Mouse (Mus musculus) kidney, embryonic 15.5 days (tissue): ENCODE results near the gene Laptm5. TPM values are rescaled to one million over a fixed set of nuclear protein-coding genes. Genes with fewer than 3 reads are reported as not detected.

Experiments used
- ATAC-seq: fragments of 200-750 bp; cut with Nextera tagmentation; replicated peaks from 2 replicates; pipeline ENCODE4 v1.8.0; 2017; ENCODE audit warnings: moderate TSS enrichment; ENCODE audit not compliant: low FRiP score
- H3K27ac ChIP-seq: fragments of 300-500 bp; sonication (generic); 2 replicates; pipeline ENCODE4 v1.5.1; 2015; ENCODE audit warnings: mild to moderate bottlenecking, inconsistent platforms
- H3K27me3 ChIP-seq: fragments of 300-500 bp; sonication (generic); 2 replicates; pipeline ENCODE4 v1.6.1; 2015; ENCODE audit warnings: inconsistent platforms
- H3K36me3 ChIP-seq: fragments of 300-500 bp; sonication (generic); 2 replicates; pipeline ENCODE4 v1.6.1; 2015; ENCODE audit warnings: inconsistent platforms
- H3K4me1 ChIP-seq: fragments of 300-500 bp; sonication (generic); 2 replicates; pipeline ENCODE4 v1.6.1; 2015; ENCODE audit warnings: inconsistent platforms
- H3K4me2 ChIP-seq: fragments of 300-500 bp; sonication (generic); 2 replicates; pipeline ENCODE4 v1.6.1; 2015; ENCODE audit warnings: moderate library complexity, mild to moderate bottlenecking, inconsistent platforms
- H3K4me3 ChIP-seq: fragments of 300-500 bp; sonication (generic); replicated peaks from 2 replicates; pipeline ENCODE4 v1.5.1; 2015; ENCODE audit warnings: mild to moderate bottlenecking, inconsistent platforms
- H3K9ac ChIP-seq: fragments of 300-500 bp; sonication (generic); 2 replicates; pipeline ENCODE4 v1.6.1; 2015; ENCODE audit warnings: mild to moderate bottlenecking, inconsistent platforms
- H3K9me3 ChIP-seq: fragments of 300-500 bp; sonication (generic); replicated peaks from 2 replicates; pipeline ENCODE4 v1.6.1; 2016; ENCODE audit warnings: inconsistent platforms
- WGBS: fragments of 180-500 bp; shearing (Covaris S2); methylation state at CpG from one replicate; pipeline ENCODE4 v1.1.7; 2015; ENCODE audit warnings: mixed read lengths; 5-methylcytosine and 5-hydroxymethylcytosine counted together
- polyA plus RNA-seq: library from polyadenylated mRNA; unstranded; fragments of >200 nt; fragmentation: Nextera tagmentation; extraction: Ambion mirVana; gene quantifications from 2 replicates; pipeline ENCODE4 v1.2.1, GENCODE M21; 2015

Laptm5 gene
- polyA plus RNA-seq, 1 experiment from 2014 or later = 28.9 TPM

- no peak for ATAC-seq
- H3K4me3 ChIP-seq = no peak overlapping the region
- no peak overlapping the region for H3K27ac ChIP-seq
- peaks cover 14% of the 10 kb centered on the region for H3K4me1 ChIP-seq
- 50% methylated on average over 8 of the region's 8 CpGs for WGBS
- no peaks in the 10 kb centered on the region for H3K36me3 ChIP-seq
- no peaks in the 10 kb centered on the region for H3K27me3 ChIP-seq
- H3K9ac ChIP-seq = no peak overlapping the region
- H3K4me2 ChIP-seq = no peak overlapping the region
- H3K9me3 ChIP-seq = no peaks in the 10 kb centered on the region
These were observed 10.6 kb upstream of the Laptm5 start for GRCm38 (mm10) chr4:130902289-130902781.

GRCm38 (mm10) chr4:130905025-130905424, 7.9 kb upstream of the Laptm5 start:
- Histone ChIP-seq H3K9me3 (no peaks in the 10 kb centered on the region), H3K27ac (no peak overlapping the region), H3K9ac (no peak overlapping the region), H3K4me3 (no peak overlapping the region), H3K4me1 (peaks cover 32% of the 10 kb centered on the region), H3K36me3 (no peaks in the 10 kb centered on the region), H3K4me2 (no peak overlapping the region), H3K27me3 (no peaks in the 10 kb centered on the region)
- WGBS = 70% methylated on average over 7 of the region's 7 CpGs
- ATAC-seq = no peak

GRCm38 (mm10) chr4:130905882-130906281, 7.0 kb upstream of the Laptm5 start:
- WGBS = 76% methylated on average over 6 of the region's 6 CpGs
- ATAC-seq = no peak

GRCm38 (mm10) chr4:130906296-130906695, 6.6 kb upstream of the Laptm5 start:
- Histone ChIP-seq H3K36me3 (no peaks in the 10 kb centered on the region), H3K4me1 (peaks cover 45% of the 10 kb centered on the region), H3K27ac (no peak overlapping the region), H3K4me3 (no peak overlapping the region), H3K9ac (no peak overlapping the region), H3K4me2 (no peak overlapping the region), H3K27me3 (no peaks in the 10 kb centered on the region), H3K9me3 (no peaks in the 10 kb centered on the region)
- no peak for ATAC-seq
- WGBS = 27% methylated on average over 8 of the region's 8 CpGs

More at GRCm38 (mm10) chr4:130905882-130906281, 7.0 kb upstream of the Laptm5 start:
- Histone ChIP-seq H3K9me3 (no peaks in the 10 kb centered on the region), H3K36me3 (no peaks in the 10 kb centered on the region), H3K4me1 (peaks cover 40% of the 10 kb centered on the region), H3K27me3 (no peaks in the 10 kb centered on the region), H3K9ac (no peak overlapping the region), H3K4me3 (no peak overlapping the region), H3K4me2 (no peak overlapping the region), H3K27ac (no peak overlapping the region)

GRCm38 (mm10) chr4:130907200-130908069, 5.5 kb upstream of the Laptm5 start:
- no peak for ATAC-seq
- WGBS = 83% methylated on average over 19 of the region's 19 CpGs
- Histone ChIP-seq H3K27me3 (no peaks in the 10 kb centered on the region), H3K4me2 (no peak overlapping the region), H3K36me3 (no peaks in the 10 kb centered on the region), H3K9me3 (no peaks in the 10 kb centered on the region), H3K9ac (no peak overlapping the region), H3K4me1 (peaks cover 40% of the 10 kb centered on the region), H3K4me3 (no peak overlapping the region), H3K27ac (no peak overlapping the region)

- Histone ChIP-seq H3K9ac (no peak overlapping the region), H3K9me3 (no peaks in the 10 kb centered on the region), H3K4me2 (no peak overlapping the region), H3K4me3 (no peak overlapping the region), H3K27ac (peak overlapping the region; percentile 68; the same call in 1 of the 2 replicates), H3K36me3 (no peaks in the 10 kb centered on the region), H3K27me3 (no peaks in the 10 kb centered on the region), H3K4me1 (peaks cover 40% of the 10 kb centered on the region)
- ATAC-seq = no peak
- 94% methylated on average over 10 of the region's 10 CpGs for WGBS
These were observed 4.8 kb upstream of the Laptm5 start for GRCm38 (mm10) chr4:130908133-130908532.

- Histone ChIP-seq H3K4me2 (no peak overlapping the region), H3K4me1 (peaks cover 40% of the 10 kb centered on the region), H3K4me3 (no peak overlapping the region), H3K27me3 (no peaks in the 10 kb centered on the region), H3K27ac (peak overlapping the region; percentile 68), H3K36me3 (no peaks in the 10 kb centered on the region), H3K9me3 (no peaks in the 10 kb centered on the region), H3K9ac (no peak overlapping the region)
- WGBS = 48% methylated on average over 17 of the region's 17 CpGs
- no peak; the same call in 1 of the 2 replicates for ATAC-seq
These were observed 3.6 kb upstream of the Laptm5 start for GRCm38 (mm10) chr4:130909167-130909874.

- Histone ChIP-seq H3K36me3 (no peaks in the 10 kb centered on the region), H3K27me3 (no peaks in the 10 kb centered on the region), H3K4me1 (peaks cover 36% of the 10 kb centered on the region), H3K4me2 (no peak overlapping the region), H3K9me3 (no peaks in the 10 kb centered on the region), H3K27ac (peak overlapping the region; percentile 68; the same call in 1 of the 2 replicates), H3K4me3 (no peak overlapping the region), H3K9ac (no peak overlapping the region)
- WGBS = 34% methylated on average over 7 of the region's 7 CpGs
- no peak for ATAC-seq
These were observed 2.3 kb upstream of the Laptm5 start for GRCm38 (mm10) chr4:130910666-130911065.

GRCm38 (mm10) chr4:130912626-130913025, 299 bp upstream of the Laptm5 start:
- no peak for ATAC-seq
- Histone ChIP-seq H3K4me1 (peaks cover 36% of the 10 kb centered on the region), H3K27ac (no peak overlapping the region), H3K4me2 (no peak overlapping the region), H3K4me3 (no peak overlapping the region), H3K9me3 (no peaks in the 10 kb centered on the region), H3K36me3 (no peaks in the 10 kb centered on the region), H3K27me3 (no peaks in the 10 kb centered on the region), H3K9ac (no peak overlapping the region)
- 80% methylated on average over 3 of the region's 3 CpGs for WGBS

- Histone ChIP-seq H3K27ac (no peak overlapping the region), H3K4me2 (no peak overlapping the region), H3K9ac (no peak overlapping the region), H3K36me3 (no peaks in the 10 kb centered on the region), H3K4me3 (no peak overlapping the region), H3K9me3 (no peaks in the 10 kb centered on the region), H3K27me3 (no peaks in the 10 kb centered on the region), H3K4me1 (peaks cover 33% of the 10 kb centered on the region)
- 80% methylated on average over 3 of the region's 3 CpGs for WGBS
- ATAC-seq = no peak
These were observed 586 bp downstream of the Laptm5 start for GRCm38 (mm10) chr4:130913511-130913910.

GRCm38 (mm10) chr4:130914011-130914410, 1.1 kb downstream of the Laptm5 start:
- no peak for ATAC-seq
- 89% methylated on average over 4 of the region's 4 CpGs for WGBS
- H3K4me1 ChIP-seq = peaks cover 28% of the 10 kb centered on the region
- H3K27me3 ChIP-seq = no peaks in the 10 kb centered on the region
- no peak overlapping the region for H3K4me3 ChIP-seq
- no peak overlapping the region for H3K27ac ChIP-seq
- no peak overlapping the region for H3K9ac ChIP-seq
- no peaks in the 10 kb centered on the region for H3K36me3 ChIP-seq
- no peak overlapping the region for H3K4me2 ChIP-seq
- H3K9me3 ChIP-seq = no peaks in the 10 kb centered on the region

- no peak for ATAC-seq
- WGBS = 82% methylated on average over 7 of the region's 7 CpGs
- H3K36me3 ChIP-seq = no peaks in the 10 kb centered on the region
These were observed 1.6 kb downstream of the Laptm5 start for GRCm38 (mm10) chr4:130914527-130914926.

More at GRCm38 (mm10) chr4:130914527-130914926, 1.6 kb downstream of the Laptm5 start:
- H3K27ac ChIP-seq = no peak overlapping the region
- H3K4me1 ChIP-seq = peaks cover 26% of the 10 kb centered on the region
- H3K4me2 ChIP-seq = no peak overlapping the region
- H3K4me3 ChIP-seq = no peak overlapping the region
- H3K27me3 ChIP-seq = no peaks in the 10 kb centered on the region
- H3K9ac ChIP-seq = no peak overlapping the region
- no peaks in the 10 kb centered on the region for H3K9me3 ChIP-seq
